Mouse (Mus musculus) embryonic facial prominence, embryonic 11.5 days (tissue): ENCODE data around the gene Zfp629. TPM values are rescaled to one million over a fixed set of nuclear protein-coding genes. Genes with fewer than 3 reads are reported as not detected.
"Not testable (repeated sequence)": the region's sequence is repeated elsewhere in the genome, so short reads cannot be mapped to it uniquely, and the experiment has no call there.

Experiments used
- ATAC-seq: fragments of 200-750 bp; cut with Nextera tagmentation; replicated peaks from 2 replicates; pipeline ENCODE4 v1.8.0; 2017; ENCODE audit warnings: low read depth; ENCODE audit not compliant: insufficient number of reproducible peaks, low FRiP score, low TSS enrichment
- DNase-seq: peaks from one replicate; pipeline ENCODE4 v3.0.0-alpha.2; 2015; ENCODE audit warnings: low spot score
- H3K27ac ChIP-seq: fragments of 300-500 bp; sonication (generic); replicated peaks from 2 replicates; pipeline ENCODE4 v1.5.1; 2014; ENCODE audit warnings: mild to moderate bottlenecking, low read depth, low read length, control low read depth
- H3K27me3 ChIP-seq: fragments of 300-500 bp; sonication (generic); 2 replicates; pipeline ENCODE4 v1.6.1; 2014; ENCODE audit warnings: mild to moderate bottlenecking, low read length, moderate library complexity, mixed read lengths; ENCODE audit not compliant: control insufficient read depth, insufficient read depth
- H3K36me3 ChIP-seq: fragments of 300-500 bp; sonication (generic); replicated peaks from 2 replicates; pipeline ENCODE4 v1.6.1; 2014; ENCODE audit warnings: low read depth, mild to moderate bottlenecking, low read length, moderate library complexity, mixed read lengths; ENCODE audit not compliant: control insufficient read depth, insufficient read depth
- H3K4me1 ChIP-seq: fragments of 300-500 bp; sonication (generic); 2 replicates; pipeline ENCODE4 v1.6.1; 2014; ENCODE audit warnings: low read length, mixed read lengths; ENCODE audit not compliant: control insufficient read depth, insufficient read depth
- H3K4me2 ChIP-seq: fragments of 300-500 bp; sonication (generic); 2 replicates; pipeline ENCODE4 v1.6.1; 2014; ENCODE audit warnings: low read depth, mild to moderate bottlenecking, control low read depth, low read length, moderate library complexity
- H3K4me3 ChIP-seq: fragments of 300-500 bp; sonication (generic); 2 replicates; pipeline ENCODE4 v1.5.1; 2014; ENCODE audit warnings: low read depth, low read length, control low read depth
- H3K9ac ChIP-seq: fragments of 300-500 bp; sonication (generic); replicated peaks from 2 replicates; pipeline ENCODE4 v1.6.1; 2014; ENCODE audit warnings: mild to moderate bottlenecking, control low read depth, low read length
- H3K9me3 ChIP-seq: fragments of 300-500 bp; sonication (generic); replicated peaks from 2 replicates; pipeline ENCODE4 v1.6.1; 2016; ENCODE audit warnings: mild to moderate bottlenecking, low read length, inconsistent platforms, mixed read lengths; ENCODE audit not compliant: control insufficient read depth
- WGBS: fragments of 180-500 bp; shearing (Covaris S2); extraction: QIAGEN DNeasy Blood & Tissue Kit; methylation state at CpG from one replicate; pipeline ENCODE4 v1.1.7; 2014; 5-methylcytosine and 5-hydroxymethylcytosine counted together
- polyA plus RNA-seq: library from polyadenylated mRNA; unstranded; fragments of >200 nt; fragmentation: Nextera tagmentation; extraction: Ambion mirVana; gene quantifications from 2 replicates; pipeline ENCODE4 v1.2.1, GENCODE M21; 2014

Zfp629 gene
- polyA plus RNA-seq, 1 experiment from 2014 or later = 27.3 TPM

GRCm38 (mm10) chr7:127628646-127629045, 13.0 kb upstream of the Zfp629 start:
- Histone ChIP-seq H3K9me3 (no peaks in the 10 kb centered on the region), H3K4me1 (no peaks in the 10 kb centered on the region), H3K36me3 (no peaks in the 10 kb centered on the region), H3K9ac (no peak overlapping the region), H3K27me3 (no peaks in the 10 kb centered on the region), H3K4me3 (no peak overlapping the region), H3K4me2 (no peak overlapping the region), H3K27ac (no peak overlapping the region)
- DNase-seq (no peak), ATAC-seq (no peak)
- WGBS = 80% methylated on average over 5 of the region's 5 CpGs

DNA sequence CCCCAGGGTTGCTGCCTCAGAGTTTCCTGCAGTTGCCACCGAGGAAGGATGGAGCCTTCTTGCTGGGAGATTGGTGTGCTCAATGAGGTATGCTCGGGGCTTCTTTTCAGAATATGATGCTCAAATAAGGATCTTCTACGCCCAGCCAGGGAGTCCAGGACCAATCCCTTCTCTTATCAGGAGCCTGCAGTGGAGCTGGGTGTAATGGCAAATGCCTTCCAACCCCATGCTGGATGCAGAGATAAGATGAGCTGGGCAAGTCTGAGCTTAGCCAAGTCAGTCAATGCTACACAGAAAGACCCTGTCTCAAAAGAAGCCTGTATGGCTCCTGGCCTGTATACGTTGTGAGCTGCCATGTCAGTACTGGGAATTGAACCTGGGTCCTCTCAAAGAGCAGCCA, 10.9 kb upstream of the Zfp629 start:
- ATAC-seq (no peak), DNase-seq (no peak)
- H3K36me3 ChIP-seq = no peaks in the 10 kb centered on the region
- no peak overlapping the region for H3K27ac ChIP-seq
- H3K4me1 ChIP-seq = no peaks in the 10 kb centered on the region
- H3K27me3 ChIP-seq = no peaks in the 10 kb centered on the region
- WGBS = 91% methylated on average over 4 of the region's 4 CpGs
- H3K9ac ChIP-seq = no peak overlapping the region
- no peaks in the 10 kb centered on the region for H3K9me3 ChIP-seq
- H3K4me3 ChIP-seq = no peak overlapping the region
- no peak overlapping the region for H3K4me2 ChIP-seq

- no peaks in the 10 kb centered on the region for H3K27me3 ChIP-seq
- H3K27ac ChIP-seq = no peak overlapping the region
- no peaks in the 10 kb centered on the region for H3K36me3 ChIP-seq
- no peaks in the 10 kb centered on the region for H3K9me3 ChIP-seq
- DNase-seq (no peak), ATAC-seq (no peak)
- no peak overlapping the region for H3K4me2 ChIP-seq
- H3K4me3 ChIP-seq = no peak overlapping the region
- no peaks in the 10 kb centered on the region for H3K4me1 ChIP-seq
- WGBS = 96% methylated on average over 7 of the region's 7 CpGs
- no peak overlapping the region for H3K9ac ChIP-seq
Observed at GRCm38 (mm10) chr7:127626039-127626438, 10.4 kb upstream of the Zfp629 start.

DNA sequence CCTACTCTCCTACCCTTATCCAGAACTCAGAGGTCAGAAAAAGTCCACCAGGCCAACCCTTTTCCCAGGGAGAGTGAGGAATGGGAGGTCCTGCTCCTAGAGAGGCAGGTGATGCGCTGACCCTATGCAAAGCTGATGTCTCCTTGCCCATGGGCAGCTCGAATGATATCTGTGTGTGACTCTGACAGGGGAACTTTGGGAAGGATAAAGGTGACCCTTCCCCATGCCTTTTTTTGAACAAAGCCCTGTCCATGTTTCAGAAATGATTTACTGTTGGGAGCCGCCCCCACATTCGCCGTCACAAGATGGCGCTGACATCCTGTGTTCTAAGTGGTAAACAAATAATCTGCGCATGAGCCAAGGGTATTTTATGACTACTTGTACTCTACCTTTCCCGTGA, 2.8 kb upstream of the Zfp629 start:
- 88% methylated on average over 7 of the region's 8 CpGs for WGBS
- not testable (repeated sequence) for H3K9ac ChIP-seq, H3K27me3 ChIP-seq, H3K36me3 ChIP-seq, H3K27ac ChIP-seq, ATAC-seq, DNase-seq, H3K4me2 ChIP-seq, H3K4me3 ChIP-seq, H3K4me1 ChIP-seq, H3K9me3 ChIP-seq

DNA sequence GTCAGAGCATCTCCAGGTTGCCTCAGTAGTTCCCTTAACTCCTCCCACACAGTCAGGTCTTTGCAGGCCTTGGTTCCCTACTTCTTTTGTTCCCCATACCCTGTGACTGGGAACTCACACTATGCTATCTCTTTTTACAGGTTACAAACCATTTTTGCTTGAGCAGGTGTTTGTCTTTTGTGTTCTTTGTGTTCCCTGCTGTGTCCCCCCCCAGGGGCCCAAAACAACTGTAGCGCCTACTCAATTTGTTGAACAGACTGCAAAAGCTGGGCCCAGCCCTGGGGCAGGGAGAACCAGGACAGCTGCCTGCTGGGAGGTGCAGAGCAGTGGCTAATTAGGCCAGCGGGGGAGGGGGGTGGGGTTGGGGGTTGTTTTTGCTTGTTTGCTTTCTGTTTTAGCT, 2.4 kb upstream of the Zfp629 start:
- Histone ChIP-seq H3K36me3 (no peaks in the 10 kb centered on the region), H3K27me3 (no peaks in the 10 kb centered on the region), H3K4me1 (peaks cover 3% of the 10 kb centered on the region; the same call in 1 of the 2 replicates), H3K9me3 (no peaks in the 10 kb centered on the region), H3K27ac (no peak overlapping the region), H3K4me3 (no peak overlapping the region), H3K4me2 (no peak overlapping the region), H3K9ac (no peak overlapping the region)
- 36% methylated on average over 2 of the region's 2 CpGs for WGBS
- DNase-seq (no peak), ATAC-seq (no peak)

DNA sequence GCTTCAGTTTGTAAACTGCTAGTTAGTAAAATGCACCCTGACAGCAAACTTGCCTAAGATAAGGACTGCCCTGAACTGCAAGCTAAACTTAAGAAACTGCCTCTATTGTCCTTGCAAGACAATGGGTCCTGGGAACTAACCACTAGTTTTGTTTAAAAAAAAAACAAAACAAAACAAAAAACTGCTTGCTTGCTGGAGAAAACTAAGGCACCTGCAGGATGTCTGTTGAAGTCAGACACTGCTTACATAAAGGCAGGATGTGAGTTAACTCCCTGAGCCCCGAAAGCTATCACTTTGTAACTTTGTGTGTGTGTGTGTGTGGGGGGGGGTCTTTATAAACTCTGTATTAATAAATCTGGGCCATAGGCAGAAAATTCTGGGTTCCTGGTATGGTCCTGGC, 1.3 kb upstream of the Zfp629 start:
- Histone ChIP-seq H3K9ac (no peak overlapping the region), H3K4me1 (peaks cover 3% of the 10 kb centered on the region; the same call in 1 of the 2 replicates), H3K36me3 (peaks cover 7% of the 10 kb centered on the region), H3K27ac (no peak overlapping the region), H3K4me2 (no peak overlapping the region), H3K27me3 (no peaks in the 10 kb centered on the region), H3K4me3 (no peak overlapping the region), H3K9me3 (no peaks in the 10 kb centered on the region)
- WGBS = 75% methylated on average over 1 of the region's 1 CpGs
- no peak for ATAC-seq
- DNase-seq = no peak

DNA sequence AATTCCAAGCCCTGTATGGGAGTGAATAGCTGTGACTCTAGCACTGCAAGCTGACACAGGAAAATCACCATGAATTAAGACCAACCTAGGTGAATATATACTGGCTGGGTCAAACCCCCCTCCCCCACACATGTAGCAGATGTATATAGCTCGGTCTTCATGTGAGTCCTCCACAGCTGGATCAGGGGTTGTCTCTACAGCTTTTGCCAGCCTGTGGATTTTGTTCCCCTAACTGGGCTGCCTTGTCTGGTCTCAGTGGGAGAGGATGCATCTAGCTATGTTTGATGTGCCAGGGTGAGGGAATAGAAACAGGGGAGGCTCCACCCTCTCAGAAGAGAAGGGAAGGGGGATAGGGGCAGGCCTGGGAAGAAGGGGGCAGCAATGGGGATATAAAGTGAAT, 739 bp upstream of the Zfp629 start:
- Histone ChIP-seq H3K9me3 (no peaks in the 10 kb centered on the region), H3K4me1 (peaks cover 3% of the 10 kb centered on the region; the same call in 1 of the 2 replicates), H3K9ac (no peak overlapping the region), H3K4me3 (no peak overlapping the region), H3K27me3 (no peaks in the 10 kb centered on the region), H3K27ac (no peak overlapping the region), H3K36me3 (peaks cover 10% of the 10 kb centered on the region), H3K4me2 (no peak overlapping the region)
- 71% methylated on average over 1 of the region's 1 CpGs for WGBS
- ATAC-seq (0 out of 2 replicates have a peak, but pooled peaks have one; percentile 9), DNase-seq (no peak)

- Histone ChIP-seq H3K27ac (peak overlapping the region; percentile 57), H3K9me3 (no peaks in the 10 kb centered on the region), H3K9ac (peak overlapping the region; percentile 88), H3K36me3 (peaks cover 24% of the 10 kb centered on the region), H3K4me2 (peak overlapping the region; percentile 81), H3K27me3 (no peaks in the 10 kb centered on the region), H3K4me1 (peaks cover 3% of the 10 kb centered on the region; the same call in 1 of the 2 replicates), H3K4me3 (peak overlapping the region; percentile 77)
- 0% methylated on average over 14 of the region's 44 CpGs for WGBS
- DNase-seq (peak; percentile 45), ATAC-seq (peak; percentile 47)
Observed at GRCm38 (mm10) chr7:127614511-127614890, 1.1 kb downstream of the Zfp629 start.
